Mouse (Mus musculus) layer of hippocampus, postnatal 10 days (tissue): ENCODE results near the gene Shisal1. TPM values are rescaled to one million over a fixed set of nuclear protein-coding genes. Genes with fewer than 3 reads are reported as not detected.

Experiments
- DNase-seq, 2 experiments: peaks; one replicate each; pipeline ENCODE4 v3.0.0; 2021; ENCODE audit warnings: low spot score in 2 of 2
- total RNA-seq, 2 experiments: library from RNA; stranded (reverse); gene quantifications; 2 replicates each; pipeline ENCODE4 v1.2.3; 2021

Shisal1 gene
- total RNA-seq, 2 experiments from 2014 or later = 60.9 to 67.4 TPM

DNA sequence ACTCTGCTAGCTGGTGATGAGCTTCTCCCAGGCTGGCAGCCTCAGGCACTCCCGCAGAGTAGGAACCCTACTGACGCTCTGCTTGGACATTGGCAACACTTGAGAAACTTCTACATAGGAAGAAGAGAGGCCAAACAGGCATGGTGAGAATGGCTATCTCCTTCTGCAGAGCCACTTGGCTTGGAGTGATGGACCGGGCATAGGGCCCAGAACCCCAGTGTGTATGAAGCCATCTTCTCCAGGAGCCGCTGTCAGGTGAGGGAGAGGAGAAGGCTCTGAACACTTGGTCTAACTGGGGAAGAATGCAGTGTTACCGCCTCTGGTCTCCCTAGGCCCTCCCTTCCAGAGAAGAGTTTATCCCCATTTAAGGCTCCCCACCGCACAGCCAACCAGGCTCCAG, 19.3 kb downstream of the Shisal1 start:
- no peak for DNase-seq

DNA sequence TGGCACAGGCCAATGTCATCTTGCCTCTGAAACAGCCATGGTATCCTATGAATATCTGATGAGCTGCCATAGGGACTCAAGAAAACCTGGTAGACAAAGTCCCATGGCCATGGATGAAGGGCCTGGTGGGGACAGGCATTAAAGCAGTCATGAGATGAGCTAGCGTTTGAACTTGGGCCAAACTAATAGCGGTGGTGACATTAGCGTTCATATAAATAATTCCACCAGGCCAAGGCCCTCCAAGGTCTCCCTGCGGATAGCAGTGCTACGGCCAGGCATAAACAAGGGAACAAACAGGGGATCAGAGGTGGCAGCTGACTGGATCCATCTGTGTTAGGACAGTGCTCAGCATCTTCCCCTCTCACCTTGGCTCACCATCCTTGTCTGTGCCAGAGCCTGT, 21.2 kb downstream of the Shisal1 start:
- DNase-seq = no peak

DNA sequence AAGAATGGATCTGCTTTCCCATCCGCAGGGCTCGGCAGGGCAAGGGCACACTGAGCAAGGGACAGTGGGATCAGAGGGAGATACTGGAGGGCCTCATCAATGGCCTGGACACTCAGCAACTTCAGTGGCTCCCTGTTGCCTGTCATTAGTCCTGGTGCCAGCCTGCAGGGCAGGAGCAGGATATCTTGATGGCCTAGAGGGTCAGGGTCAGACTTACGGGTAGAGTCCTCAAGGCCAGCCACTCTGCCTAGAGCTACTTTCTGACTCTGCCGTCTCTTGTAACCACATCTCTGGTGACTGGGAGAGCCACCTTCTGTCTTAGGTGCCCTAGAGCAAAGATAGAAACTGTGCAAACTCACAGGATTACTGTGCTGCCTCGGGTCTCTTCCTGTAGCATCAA, 23.1 kb downstream of the Shisal1 start:
- DNase-seq = no peak

DNA sequence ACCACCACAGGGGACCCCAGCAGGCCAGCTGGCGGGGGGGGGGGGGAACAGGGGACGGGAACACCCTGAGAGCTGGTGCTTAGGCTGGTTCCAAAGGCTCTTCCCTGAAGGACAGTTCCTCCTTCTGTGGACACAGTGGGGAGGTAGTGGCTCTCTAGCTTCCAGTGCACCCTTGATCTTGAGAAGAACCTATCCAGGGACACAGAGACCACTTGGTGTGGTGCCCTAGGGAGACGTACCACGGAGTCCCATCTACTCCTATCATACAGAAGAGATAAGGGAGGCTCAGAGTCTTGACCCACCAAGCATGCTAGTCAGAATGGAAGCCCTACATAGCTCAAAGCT, 28.7 kb downstream of the Shisal1 start:
- DNase-seq = no peak

DNA sequence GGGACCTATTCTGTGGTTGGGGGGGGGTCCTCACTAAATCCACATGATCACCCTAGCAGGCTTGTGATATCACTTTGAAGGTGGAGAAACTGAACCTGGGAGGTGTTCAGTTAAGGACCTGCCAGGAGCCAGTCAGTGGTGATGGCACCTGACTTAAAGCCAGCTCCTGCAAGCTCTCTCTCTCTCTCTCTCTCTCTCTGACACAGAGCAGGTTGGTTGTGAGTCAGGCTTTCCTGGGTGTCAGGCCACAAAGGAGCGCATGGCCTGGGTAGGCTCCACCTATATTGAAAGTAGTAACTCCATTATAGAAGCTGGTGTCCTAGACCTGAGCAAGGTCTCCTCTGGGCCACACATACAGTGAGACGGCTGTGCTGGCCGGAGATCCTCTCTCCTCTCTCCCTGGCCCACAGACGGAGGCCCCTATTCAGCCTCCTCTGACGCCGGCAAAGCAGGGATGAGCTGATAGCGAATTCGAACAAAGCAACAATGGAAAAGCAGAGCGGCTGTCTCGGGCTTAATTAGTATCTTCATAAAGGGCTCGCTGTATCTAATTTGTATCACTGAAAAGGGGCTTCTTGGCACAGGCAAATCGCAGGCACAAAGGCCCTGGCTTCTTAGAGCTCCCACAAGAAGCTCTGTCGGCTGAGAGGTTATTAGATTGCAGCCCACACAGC, 29.2 kb downstream of the Shisal1 start:
- peak in 1 of 2 experiments; percentile 47 for DNase-seq

DNA sequence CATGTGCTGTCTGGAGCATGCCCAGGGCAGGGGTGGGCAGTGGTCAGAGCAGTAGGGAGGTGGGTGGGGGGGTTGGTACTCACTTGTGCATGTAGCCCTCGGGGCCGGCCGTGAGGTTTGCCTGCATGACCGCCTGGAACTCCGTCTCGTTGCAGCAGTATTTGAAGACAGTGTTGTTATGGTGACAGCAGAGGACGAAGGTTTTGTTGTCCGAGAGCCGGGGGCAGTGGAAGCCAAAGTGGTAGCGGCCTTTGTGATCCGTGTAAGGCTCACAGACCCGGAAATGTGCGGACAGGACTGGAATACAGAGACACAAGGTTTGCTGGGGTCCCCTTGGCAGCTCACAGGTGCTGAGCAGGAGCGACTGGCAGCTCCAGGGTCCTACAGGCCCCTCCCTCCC, 29.9 kb downstream of the Shisal1 start:
- no peak for DNase-seq

DNA sequence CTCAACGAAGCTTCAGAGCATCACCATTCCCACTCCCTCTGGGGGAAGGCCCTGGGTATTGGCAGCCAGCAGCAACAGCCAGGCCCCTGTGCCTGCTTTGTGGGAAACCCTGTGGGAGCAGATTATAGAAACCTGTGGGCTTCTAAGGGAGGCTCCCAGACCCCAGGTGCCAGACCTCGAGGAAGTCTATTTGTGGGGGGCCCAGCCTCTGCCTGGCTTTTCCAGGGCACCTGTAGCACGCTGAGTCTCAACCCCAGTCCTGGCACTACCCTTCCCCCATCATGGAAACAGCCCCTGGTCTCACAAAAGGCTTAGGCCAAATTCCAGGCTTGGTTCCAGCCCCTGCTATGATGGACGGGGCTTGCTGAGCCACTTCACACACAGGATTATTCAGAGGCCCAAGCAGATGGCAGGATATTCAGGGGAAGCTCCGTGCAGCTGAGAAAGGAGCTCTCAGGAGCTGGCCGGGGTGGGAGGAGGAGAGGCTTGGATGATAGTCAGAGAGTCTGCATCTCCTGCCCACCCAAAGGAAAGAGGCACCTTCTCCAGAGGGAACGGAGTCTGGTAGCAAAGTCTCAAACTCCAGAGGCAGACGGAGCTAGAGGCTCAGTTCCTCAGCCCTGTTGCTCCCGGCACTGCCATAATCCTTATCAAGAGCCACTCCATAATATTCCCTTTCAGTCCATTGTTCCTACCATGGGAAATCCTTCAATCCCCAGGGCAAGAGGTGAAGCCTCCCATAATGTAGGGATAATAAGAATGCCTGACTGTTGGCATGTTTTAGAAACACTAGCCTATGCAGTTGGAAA, 32.7 kb downstream of the Shisal1 start:
- peak; percentile 60 to 68 for DNase-seq

DNA sequence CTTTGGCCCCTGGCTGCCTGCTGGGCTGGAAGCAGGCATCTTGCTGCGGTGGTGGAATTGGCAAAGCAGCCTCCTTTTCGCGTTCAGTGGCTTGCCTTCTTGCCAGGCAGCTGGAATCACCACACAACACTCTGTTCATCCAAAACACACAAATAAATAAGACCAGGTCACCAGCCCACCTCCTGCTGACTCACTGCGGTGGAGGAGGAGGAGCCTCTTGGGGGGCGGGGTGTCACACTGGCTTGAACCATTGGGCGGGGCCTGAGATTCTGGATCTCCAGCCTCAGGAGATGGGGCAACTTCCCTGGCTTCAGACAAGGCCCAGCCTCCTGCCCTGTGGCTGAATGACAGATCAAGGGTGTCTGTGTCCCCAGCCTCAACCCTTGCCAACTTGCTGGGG, 34.5 kb downstream of the Shisal1 start:
- peak; percentile 46 to 50 for DNase-seq

DNA sequence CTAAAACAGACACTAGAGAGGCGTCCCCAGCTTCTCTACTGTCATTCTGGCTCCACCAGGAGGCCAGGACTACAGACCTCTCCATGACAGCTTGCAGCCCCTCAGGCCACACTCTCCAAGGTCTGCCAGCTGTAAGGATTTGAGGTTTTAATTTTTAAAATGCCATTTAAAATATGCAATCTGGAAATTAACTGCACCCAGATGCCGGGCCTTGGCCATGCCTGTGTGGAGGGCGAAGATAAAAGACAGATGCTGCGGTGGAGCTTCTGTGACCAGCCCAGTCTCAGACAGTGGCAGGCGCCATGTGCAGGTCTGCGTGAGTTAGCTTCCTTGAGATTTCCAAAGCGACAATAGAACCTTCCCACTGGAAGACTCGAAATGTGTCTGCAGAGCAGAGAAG, 36.8 kb downstream of the Shisal1 start:
- no peak for DNase-seq

DNA sequence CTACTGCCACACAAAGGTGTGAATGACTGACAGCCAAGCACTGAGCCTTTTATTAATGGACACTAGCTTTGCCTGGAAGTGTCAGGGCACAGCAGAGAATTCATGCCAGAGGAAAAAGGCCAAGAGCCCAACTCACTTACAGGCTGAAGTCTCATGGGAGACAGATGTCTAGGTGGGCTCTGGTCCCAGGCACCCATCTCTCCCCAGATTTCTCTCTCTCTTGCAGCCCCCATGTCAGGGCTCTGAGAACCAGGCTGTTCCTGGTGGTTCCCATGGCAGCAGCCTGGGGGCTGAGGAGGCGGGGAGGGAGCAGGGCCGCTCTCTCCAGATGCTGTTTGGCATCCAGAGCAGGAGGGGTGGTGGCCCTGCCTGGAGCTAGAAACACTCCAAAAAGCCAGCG, 38.3 kb downstream of the Shisal1 start:
- peak; percentile 49 to 63 for DNase-seq

DNA sequence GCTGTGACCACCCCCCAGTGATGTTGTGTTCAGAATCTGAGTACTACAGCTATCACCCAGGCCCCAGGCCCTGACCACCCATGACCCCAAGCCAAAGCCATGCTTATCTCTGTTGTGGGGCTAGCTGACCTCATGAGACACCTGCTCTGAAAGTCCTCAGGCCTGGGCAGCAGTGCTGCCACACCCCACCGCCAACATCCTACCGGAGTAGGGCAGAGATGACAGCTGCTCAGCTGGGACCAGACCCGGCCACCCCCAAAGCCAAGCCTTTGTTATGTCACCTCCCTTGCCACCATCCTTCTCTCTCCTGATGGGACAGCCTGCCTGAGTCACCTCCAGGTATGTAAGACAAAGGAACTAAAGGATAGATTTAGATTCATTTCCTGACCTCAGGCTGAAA, 41.1 kb downstream of the Shisal1 start:
- no peak for DNase-seq

DNA sequence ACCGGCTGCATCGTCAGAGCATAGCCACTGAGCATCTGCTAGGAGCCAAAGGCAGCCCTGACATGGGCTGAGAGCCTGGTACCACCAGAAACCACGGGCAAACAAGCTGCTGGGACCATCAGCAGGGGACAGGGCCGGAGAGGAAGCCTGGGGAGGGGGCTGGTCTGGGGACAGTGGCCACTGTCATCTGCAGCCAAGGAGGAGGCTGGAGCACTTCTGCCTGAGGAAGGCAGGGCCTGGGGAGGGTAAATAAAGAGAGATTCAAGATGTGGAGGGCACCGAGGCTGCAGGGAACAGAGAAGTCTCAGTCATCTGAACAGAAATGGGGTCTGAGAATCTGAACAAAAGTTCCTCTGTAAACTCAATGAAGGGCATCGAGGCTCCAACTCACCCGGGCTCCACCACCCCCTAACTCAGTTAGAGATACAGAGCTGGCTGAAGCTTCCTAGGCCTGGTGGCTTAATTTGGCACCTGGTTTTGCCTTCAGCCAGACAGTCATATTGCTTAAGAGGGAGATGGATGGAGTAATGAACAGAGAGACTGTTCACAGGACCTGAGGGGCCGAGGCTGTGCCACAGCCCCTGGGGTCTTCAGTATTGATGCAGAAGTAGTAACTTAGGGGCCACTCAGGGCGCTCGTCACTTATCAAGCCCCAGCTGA, 43.3 kb downstream of the Shisal1 start:
- DNase-seq = no peak

DNA sequence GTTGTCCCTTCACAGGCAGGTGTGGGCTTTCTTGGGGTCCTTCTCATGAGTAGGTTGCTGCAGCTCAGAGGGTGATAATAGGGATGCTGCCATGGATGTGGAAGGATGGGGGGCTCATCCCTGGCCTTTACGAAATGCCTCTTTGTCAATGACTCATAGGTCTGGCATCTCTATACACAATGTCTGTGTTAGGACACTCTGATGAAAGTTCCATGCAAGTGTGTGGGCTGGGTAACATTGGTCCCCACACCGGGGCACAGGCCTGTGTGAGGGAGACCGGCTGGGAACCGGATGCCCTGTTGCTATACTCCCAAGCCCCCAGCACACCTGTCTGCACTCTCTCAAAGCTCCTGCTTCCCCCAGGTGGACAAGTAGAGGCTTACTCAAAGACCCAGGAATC, 48.3 kb downstream of the Shisal1 start:
- no peak for DNase-seq

DNA sequence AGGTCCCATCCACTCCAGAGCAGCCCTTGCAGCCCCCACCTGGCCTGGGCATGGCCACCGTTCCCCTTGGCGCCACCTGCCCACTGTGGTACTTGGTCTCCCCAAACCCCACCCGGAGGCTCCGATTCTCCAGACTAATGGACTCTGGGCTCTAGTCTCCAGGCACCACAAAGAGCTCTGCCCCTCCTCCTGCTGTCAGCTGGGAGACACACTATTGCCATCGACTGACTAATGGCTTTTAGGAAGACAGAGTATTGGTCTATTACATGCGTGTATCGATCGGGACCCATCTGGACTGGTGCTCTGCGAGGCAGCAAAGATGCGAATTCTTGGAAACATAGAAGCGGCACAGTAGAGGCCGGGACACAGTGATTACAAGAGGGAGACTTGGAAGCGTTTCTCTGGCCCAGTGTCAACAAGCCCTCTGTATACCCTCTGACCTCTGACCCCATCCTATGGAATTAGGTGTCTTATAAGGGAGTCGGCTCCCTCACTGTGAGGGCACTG, 49.2 kb downstream of the Shisal1 start:
- DNase-seq = no peak

DNA sequence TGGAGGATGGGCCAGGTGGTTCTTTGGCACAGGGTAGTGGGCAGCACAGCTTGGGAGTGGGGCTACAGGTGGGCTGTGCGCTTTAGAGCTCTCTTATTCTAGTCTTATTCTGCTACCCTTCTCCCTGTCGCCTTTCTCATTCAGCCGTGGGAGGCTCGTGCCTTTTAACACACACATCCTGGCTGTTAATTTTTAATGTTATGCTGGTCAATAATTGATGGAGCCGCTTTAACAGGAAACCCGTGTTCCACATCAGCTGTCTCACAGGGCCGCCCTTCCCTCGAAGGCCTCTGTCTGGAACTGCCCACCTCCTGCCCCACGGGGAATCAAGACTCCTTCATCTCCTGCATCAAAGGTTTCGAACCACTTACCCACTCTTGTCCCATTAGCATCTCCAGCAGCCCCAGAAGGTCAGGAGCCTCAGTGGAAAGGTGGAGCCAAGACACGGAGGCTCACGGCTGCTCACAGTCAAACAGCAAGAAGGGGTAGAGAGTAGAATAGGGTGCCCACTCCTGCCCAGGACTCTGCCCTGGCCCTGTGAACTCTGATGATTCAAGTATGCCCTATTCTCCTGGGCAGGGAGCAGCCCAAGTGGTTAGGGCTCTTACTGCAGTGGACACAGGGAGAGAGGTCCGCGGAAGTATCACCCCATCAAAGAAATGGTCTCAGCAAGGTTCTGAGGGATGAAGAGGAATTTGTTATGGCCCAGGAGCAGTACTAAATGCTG, 51.4 kb downstream of the Shisal1 start:
- DNase-seq = no peak

DNA sequence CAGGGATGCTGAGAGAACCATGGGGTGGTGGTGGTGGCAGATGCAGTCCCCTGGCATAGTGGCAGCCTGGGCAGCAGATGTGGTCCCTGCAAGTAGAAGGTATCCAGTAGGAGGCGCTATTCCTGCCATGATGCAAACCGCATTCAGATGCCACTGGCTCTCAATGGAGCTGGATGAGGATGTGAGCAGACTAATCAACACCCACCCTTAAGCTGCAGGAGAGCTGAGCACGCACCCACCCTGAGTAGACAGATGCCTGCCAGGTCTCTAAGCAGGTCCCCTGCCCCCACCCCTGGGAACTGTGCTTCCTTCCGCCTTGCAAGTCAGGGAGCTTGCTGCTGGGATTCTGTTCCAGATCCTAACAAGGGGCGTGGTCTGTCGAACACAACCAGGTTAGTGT, 53.6 kb downstream of the Shisal1 start:
- no peak for DNase-seq

DNA sequence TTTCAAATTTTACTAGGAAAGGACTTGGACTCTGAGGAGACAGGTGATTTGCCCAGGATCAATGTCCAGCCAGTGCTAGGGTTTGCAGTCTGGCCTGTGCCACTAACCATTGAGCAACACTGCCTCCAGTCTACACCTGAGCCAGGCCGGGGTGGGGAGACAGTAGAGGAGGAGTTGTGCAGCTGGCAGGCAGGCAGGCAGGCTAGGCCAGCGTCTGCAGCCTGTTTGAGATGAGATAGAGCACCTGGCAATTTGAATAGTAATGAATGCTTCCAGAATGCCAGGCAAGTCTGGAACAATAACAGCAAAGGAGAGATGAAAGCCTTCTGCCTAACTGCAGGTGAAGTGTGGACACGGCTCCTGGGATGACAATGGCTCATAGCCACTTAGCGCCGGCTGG, 54.1 kb downstream of the Shisal1 start:
- no peak for DNase-seq

DNA sequence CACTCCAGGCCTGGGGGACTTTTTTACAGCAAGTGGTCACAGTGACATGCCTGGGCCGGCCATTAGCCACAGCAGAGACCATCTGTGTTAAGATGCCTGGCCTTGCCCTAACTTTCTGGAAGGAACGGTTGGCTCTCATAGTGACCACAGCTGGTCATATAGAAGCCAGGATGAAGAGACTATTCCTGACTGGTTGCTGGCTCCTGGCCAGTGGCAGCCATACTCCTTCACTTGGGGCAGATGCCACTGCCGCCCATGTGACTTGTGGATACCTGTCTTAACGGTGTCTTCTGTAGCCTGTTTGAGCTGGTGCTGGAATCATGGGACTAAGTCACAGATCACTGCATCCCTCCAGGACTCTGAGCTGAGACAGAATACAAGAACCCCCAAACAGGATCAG, 54.8 kb downstream of the Shisal1 start:
- DNase-seq = no peak

DNA sequence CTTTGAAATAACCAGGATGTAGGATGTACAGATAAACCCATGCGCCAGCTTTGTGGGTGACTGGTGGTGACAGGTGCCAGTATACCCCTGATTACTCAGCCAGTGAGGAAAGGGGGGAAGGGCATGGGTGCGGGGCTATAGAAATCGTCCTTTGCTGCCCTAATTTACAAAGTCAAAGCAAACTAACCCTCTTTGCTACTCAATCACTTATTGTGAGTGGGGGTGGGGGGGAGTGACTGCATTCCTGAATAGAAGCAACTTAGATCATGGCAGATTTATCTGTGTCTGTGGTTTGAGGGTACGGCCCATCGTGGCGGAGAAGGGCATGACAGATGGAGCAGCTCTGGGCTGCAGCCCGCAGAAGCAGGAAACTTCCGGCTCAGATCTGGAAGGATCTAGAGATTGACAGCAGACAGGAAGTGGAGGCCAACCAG, 58.2 kb downstream of the Shisal1 start:
- DNase-seq = no peak

DNA sequence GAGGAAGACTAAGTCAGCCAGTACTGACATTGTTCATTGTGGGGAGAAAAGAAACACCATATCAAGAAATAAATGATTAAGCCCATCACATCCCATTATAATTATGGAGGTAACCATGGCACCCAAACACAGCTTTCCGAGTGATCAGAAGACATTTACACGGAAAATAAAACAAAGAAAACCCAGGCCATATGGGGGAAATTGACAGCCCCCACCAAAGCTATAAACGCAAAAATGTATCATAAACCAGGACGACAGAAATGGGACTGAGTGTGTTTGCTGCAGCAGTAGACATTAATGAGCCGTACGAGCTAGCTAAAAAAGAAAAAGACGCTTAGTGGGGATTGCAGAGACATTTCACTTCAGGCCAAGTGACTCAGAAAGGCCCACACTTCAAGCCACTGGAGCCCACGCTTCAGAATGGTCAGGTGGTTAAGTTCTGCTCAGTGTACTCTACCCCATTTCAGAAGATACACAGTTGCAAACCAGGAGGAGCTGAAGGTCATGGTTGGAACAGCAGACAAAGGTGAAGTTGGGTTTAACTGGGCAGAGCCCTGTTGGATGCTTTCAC, 60.8 kb downstream of the Shisal1 start:
- DNase-seq = no peak

DNA sequence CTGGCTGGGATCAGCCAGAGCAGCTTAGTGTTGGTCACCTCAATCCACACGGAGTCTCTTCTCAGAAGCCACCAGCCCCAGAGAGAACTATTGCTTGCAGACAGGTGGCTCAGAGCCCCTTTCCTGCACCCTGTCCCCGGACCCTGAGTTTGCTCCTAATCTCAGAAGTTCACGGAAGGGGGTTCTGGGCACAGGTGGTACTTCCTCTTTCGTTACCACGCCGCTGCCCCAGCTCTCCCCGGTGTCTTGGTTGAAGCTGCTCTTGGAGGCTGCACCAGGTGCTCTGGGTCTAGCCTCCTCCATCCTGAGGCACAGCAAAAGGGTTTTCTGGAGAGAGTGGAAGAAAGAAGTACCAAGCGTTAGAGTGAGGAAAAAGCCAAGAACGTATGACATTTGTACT, 62.8 kb downstream of the Shisal1 start:
- no peak for DNase-seq
